Mouse (Mus musculus): Measurements from ENCODE around the gene Ncf2. TPM values are rescaled to one million over a fixed set of nuclear protein-coding genes. Genes with fewer than 3 reads are reported as not detected.
A peak's percentile ranks its signal among the peaks of the same experiment; 100 is the strongest.

Ncf2 gene
- 7.3 and 8.3 TPM in 2 replicates for polyA plus RNA-seq (2015; fragmentation: Nextera tagmentation; extraction: Ambion mirVana)

GRCm38 (mm10) chr1:152799897-152800296, at the start of gene Ncf2:
TSS of gene Ncf2 (plus strand) at chr1:152800194.
- TF ChIP-seq CTCF (IDR thresholded peaks at IDR 0.05; ENCODE audit: low read depth), result 0 out of 2 replicates have a peak, but pooled peaks have one; percentile 13
- H3K36me3 ChIP-seq (ENCODE audit: insufficient read depth, low read length), result no peaks in the 10 kb centered on the region
- WGBS, result 15% methylated on average over 2 of the region's 2 CpGs
- H3K9ac ChIP-seq (ENCODE audit: low read depth, low read length), result no peak within 1 kb of the TSS
- ATAC-seq (replicated peaks; ENCODE audit: low FRiP score, low read depth) (peak; percentile 87; the same call in 1 of the 2 replicates), DNase-seq (ENCODE audit: low spot score) (peak; percentile 89)
- H3K27ac ChIP-seq, result peak within 1 kb of the TSS; percentile 11; the same call in 1 of the 2 replicates
- H3K4me2 ChIP-seq (ENCODE audit: low read length), result no peak within 1 kb of the TSS
- no peaks in the 10 kb centered on the region for H3K9me3 ChIP-seq (replicated peaks; ENCODE audit: low read length)
- no peak within 1 kb of the TSS for H3K4me3 ChIP-seq (replicated peaks; ENCODE audit: low read depth, low read length)
- 0 out of 2 replicates have a peak, but pooled peaks cover 6% of the 10 kb centered on the region for H3K4me1 ChIP-seq (replicated peaks; ENCODE audit: insufficient read depth, low read length)
- no peaks in the 10 kb centered on the region for H3K27me3 ChIP-seq (ENCODE audit: insufficient read depth, low read length)

DNA sequence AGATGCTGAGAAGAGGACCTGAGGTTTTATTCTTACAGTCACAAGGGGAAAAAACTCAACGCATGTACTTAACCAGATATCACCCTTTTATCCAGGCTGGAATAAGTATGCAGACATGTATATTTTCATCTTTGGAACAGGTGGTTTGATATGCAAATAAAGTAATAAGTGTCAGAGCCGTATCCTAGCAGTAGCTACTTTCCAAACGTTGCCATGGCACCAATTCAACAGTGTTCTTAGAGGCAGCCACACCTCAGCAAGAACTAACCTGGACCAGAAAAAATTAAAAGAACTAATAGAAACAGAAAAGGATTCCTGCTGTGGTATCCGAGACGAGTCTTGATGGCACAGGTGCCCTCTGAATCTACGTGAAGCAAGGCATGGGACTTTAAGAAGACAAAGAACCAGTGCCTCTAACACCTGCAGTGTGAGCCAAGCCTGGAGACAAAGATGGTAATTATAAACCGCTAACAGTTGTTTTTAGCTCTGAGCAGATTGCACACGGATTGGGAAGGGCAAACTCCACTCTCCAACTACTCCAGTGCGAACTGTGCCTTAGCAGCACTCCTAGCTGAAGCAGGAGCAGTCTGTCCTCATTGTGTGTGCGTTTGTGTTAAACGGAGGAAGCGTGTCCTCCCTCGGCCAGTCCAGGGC, 49.6 kb upstream of the Ncf2 start, which contains the start of gene Apobec4:
TSS of gene Apobec4 (plus strand) at position 240 of the 654 bp plus-strand sequence.
- WGBS, result 66% methylated on average over 13 of the region's 13 CpGs
- no peaks in the 10 kb centered on the region for H3K9me3 ChIP-seq (replicated peaks; ENCODE audit: low read length)
- ATAC-seq (replicated peaks; ENCODE audit: low FRiP score, low read depth) (no peak), DNase-seq (ENCODE audit: low spot score) (no peak)
- H3K9ac ChIP-seq (ENCODE audit: low read depth, low read length), result no peak within 1 kb of the TSS
- no peak within 1 kb of the TSS for H3K4me3 ChIP-seq (replicated peaks; ENCODE audit: low read depth, low read length)
- H3K36me3 ChIP-seq (ENCODE audit: insufficient read depth, low read length), result no peaks in the 10 kb centered on the region
- no peak for TF ChIP-seq CTCF (IDR thresholded peaks at IDR 0.05; ENCODE audit: low read depth)
- H3K4me1 ChIP-seq (replicated peaks; ENCODE audit: insufficient read depth, low read length), result no peaks in the 10 kb centered on the region
- no peaks in the 10 kb centered on the region for H3K27me3 ChIP-seq (ENCODE audit: insufficient read depth, low read length)
- no peak within 1 kb of the TSS for H3K4me2 ChIP-seq (ENCODE audit: low read length)
- H3K27ac ChIP-seq, result no peak within 1 kb of the TSS

DNA sequence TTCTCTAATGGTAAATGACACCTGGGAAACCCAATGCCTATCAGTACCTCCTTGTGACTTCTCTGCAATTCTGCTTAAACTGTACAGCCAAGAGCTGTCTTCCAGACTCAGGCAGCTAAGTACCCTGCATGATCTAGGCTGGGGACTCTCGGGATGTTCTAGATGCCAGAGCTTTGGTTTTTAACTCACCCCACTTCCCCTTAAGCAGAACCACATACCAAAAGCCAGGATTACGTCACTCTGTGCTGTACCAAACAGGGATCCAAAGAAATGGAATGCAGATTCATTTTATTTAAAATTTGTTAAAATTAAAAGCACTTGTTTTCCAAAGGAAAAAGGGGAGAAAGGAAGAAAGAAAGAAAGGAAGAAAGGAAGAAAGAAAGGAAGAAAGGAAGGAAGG, 38.2 kb upstream of the Ncf2 start:
- Histone ChIP-seq H3K4me1 (replicated peaks; ENCODE audit: insufficient read depth, low read length) (no peaks in the 10 kb centered on the region), H3K4me3 (replicated peaks; ENCODE audit: low read depth, low read length) (no peak overlapping the region), H3K4me2 (ENCODE audit: low read length) (no peak overlapping the region), H3K9ac (ENCODE audit: low read depth, low read length) (no peak overlapping the region), H3K27me3 (ENCODE audit: insufficient read depth, low read length) (no peaks in the 10 kb centered on the region), H3K27ac (no peak overlapping the region), H3K9me3 (replicated peaks; ENCODE audit: low read length) (no peaks in the 10 kb centered on the region), H3K36me3 (ENCODE audit: insufficient read depth, low read length) (no peaks in the 10 kb centered on the region)
- ATAC-seq (replicated peaks; ENCODE audit: low FRiP score, low read depth) (no peak), DNase-seq (ENCODE audit: low spot score) (no peak)
- 88% methylated on average over 2 of the region's 2 CpGs for WGBS
- no peak for TF ChIP-seq CTCF (IDR thresholded peaks at IDR 0.05; ENCODE audit: low read depth)

- peak; percentile 96 for ATAC-seq (replicated peaks; ENCODE audit: low FRiP score, low read depth)
- Histone ChIP-seq H3K4me1 (replicated peaks; ENCODE audit: insufficient read depth, low read length) (no peaks in the 10 kb centered on the region), H3K9me3 (replicated peaks; ENCODE audit: low read length) (no peaks in the 10 kb centered on the region), H3K27ac (peak within 1 kb of the TSS; percentile 92), H3K9ac (ENCODE audit: low read depth, low read length) (peak within 1 kb of the TSS; percentile 92), H3K4me3 (replicated peaks; ENCODE audit: low read depth, low read length) (peak within 1 kb of the TSS; percentile 91), H3K36me3 (ENCODE audit: insufficient read depth, low read length) (peaks cover 15% of the 10 kb centered on the region; the same call in 1 of the 2 replicates), H3K27me3 (ENCODE audit: insufficient read depth, low read length) (no peaks in the 10 kb centered on the region), H3K4me2 (ENCODE audit: low read length) (peak within 1 kb of the TSS; percentile 83)
- peak; percentile 98 for DNase-seq (ENCODE audit: low spot score)
- WGBS, result under 1% methylated on average over 72 of the region's 86 CpGs
- TF ChIP-seq CTCF (IDR thresholded peaks at IDR 0.05; ENCODE audit: low read depth), result no peak
These were observed 33.8 kb upstream of the Ncf2 start, which contains the start of the genes Rgl1 and Arpc5 for GRCm38 (mm10) chr1:152766032-152766772. TSS of gene Rgl1 (minus strand) at chr1:152766351. TSS of gene Arpc5 (plus strand) at chr1:152766542.

DNA sequence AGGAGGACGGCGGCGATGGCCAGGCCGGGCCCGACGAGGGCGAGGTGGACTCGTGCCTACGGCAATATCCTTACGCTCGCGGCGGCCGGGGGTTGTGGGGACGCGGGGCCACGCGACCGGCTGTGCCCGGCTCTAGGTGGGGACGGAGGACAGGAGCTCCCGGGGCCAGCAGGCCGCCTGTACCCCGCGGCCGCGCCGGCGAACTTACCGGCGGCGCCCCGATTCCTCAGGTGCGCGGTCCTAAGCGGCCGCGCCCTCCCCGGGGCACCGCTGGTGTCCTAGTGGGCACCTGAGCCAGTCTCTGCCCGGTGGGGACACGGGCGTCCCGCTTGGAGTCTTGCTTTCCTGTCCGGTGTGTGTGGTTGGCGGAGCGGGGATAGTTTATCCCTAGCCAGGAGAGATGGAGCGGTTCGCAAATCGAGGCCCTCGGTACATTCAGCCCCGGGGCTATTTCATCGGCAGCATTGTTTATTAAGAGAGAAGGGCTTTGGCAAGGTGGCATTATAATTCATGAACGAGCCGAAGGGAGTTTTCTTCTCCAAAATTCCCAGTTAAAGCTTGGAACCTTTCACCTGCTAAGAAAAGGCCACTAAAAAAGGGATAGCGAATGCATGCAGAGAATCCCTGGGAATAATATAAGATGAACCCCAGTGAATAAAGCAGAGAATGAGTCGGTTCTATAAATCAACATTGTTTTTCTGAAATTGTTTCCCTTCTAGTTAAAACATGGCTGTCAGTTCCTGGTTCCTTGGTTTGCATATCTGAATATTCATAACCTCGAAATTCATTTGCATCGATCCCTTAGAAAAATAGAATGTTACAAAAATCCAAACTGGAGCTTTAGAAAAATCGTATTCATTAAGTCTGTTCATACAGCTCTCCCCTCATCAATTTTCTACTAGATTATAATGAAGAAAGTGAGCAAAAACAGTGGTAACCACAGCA, 32.9 kb upstream of the Ncf2 start:
- ATAC-seq (replicated peaks; ENCODE audit: low FRiP score, low read depth), result peak; percentile 67; the same call in 1 of the 2 replicates
- no peaks in the 10 kb centered on the region for H3K27me3 ChIP-seq (ENCODE audit: insufficient read depth, low read length)
- peak overlapping the region; percentile 92 for H3K9ac ChIP-seq (ENCODE audit: low read depth, low read length)
- no peaks in the 10 kb centered on the region for H3K9me3 ChIP-seq (replicated peaks; ENCODE audit: low read length)
- H3K36me3 ChIP-seq (ENCODE audit: insufficient read depth, low read length), result peaks cover 15% of the 10 kb centered on the region; the same call in 1 of the 2 replicates
- H3K4me2 ChIP-seq (ENCODE audit: low read length), result peak overlapping the region; percentile 83
- H3K4me1 ChIP-seq (replicated peaks; ENCODE audit: insufficient read depth, low read length), result no peaks in the 10 kb centered on the region
- under 1% methylated on average over 60 of the region's 60 CpGs for WGBS
- H3K27ac ChIP-seq, result peak overlapping the region; percentile 92
- peak overlapping the region; percentile 91 for H3K4me3 ChIP-seq (replicated peaks; ENCODE audit: low read depth, low read length)
- peak; percentile 47 for DNase-seq (ENCODE audit: low spot score)
- no peak for TF ChIP-seq CTCF (IDR thresholded peaks at IDR 0.05; ENCODE audit: low read depth)

All from kidney, postnatal 0 days (tissue).